Mouse (Mus musculus) myocyte (in vitro differentiated cells): ENCODE measurements around the gene Nexn. TPM values are rescaled to one million over a fixed set of nuclear protein-coding genes. Genes with fewer than 3 reads are reported as not detected.

Source experiments
- H3K27me3 ChIP-seq: one replicate; pipeline ENCODE4 v1.6.1; 2011; ENCODE audit not compliant: control insufficient read depth, insufficient read depth, insufficient read length
- H3K36me3 ChIP-seq: one replicate; pipeline ENCODE4 v1.6.1; 2011; ENCODE audit not compliant: control insufficient read depth, insufficient read depth
- H3K4me2 ChIP-seq: one replicate; pipeline ENCODE4 v1.6.1; 2011; ENCODE audit warnings: low read depth, control low read depth
- H3K4me3 ChIP-seq: one replicate; pipeline ENCODE4 v1.5.1; 2011; ENCODE audit warnings: mild to moderate bottlenecking, control low read depth, moderate library complexity
- H3K79me2 ChIP-seq: one replicate; pipeline ENCODE4 v1.6.1; 2011; ENCODE audit not compliant: control insufficient read depth, insufficient read depth
- H3ac ChIP-seq: one replicate; pipeline ENCODE4 v1.6.1; 2011; ENCODE audit not compliant: control insufficient read depth, insufficient read length
- CEBPB ChIP-seq: IDR thresholded peaks from 2 replicates; pipeline ENCODE4 v1.6.1; 2011; ENCODE audit warnings: mild to moderate bottlenecking, moderate library complexity; ENCODE audit not compliant: poor library complexity, insufficient read depth, severe bottlenecking
- E2F4 ChIP-seq: IDR thresholded peaks from one replicate; pipeline ENCODE4 v1.6.1; 2011; ENCODE audit warnings: mild to moderate bottlenecking, control low read depth, moderate library complexity; ENCODE audit not compliant: insufficient read depth
- MAX ChIP-seq: IDR thresholded peaks from one replicate; pipeline ENCODE4 v1.6.1; 2011; ENCODE audit warnings: low read depth, mild to moderate bottlenecking, control low read depth
- MYOD1 ChIP-seq, 3 experiments: IDR thresholded peaks; one replicate each; pipeline ENCODE4 v1.6.1; 2011; ENCODE audit warnings: control low read depth in 2 of 3, low read depth in 2 of 3, mild to moderate bottlenecking in 2 of 3, moderate library complexity in 1 of 3; ENCODE audit not compliant: insufficient read length in 2 of 3, control insufficient read depth in 1 of 3
- MYOG ChIP-seq, 3 experiments: IDR thresholded peaks; one replicate each; pipeline ENCODE4 v1.6.1; 2011; ENCODE audit warnings: control low read depth in 2 of 3, low read depth in 2 of 3, mild to moderate bottlenecking in 2 of 3; ENCODE audit not compliant: insufficient read length in 2 of 3, control insufficient read depth in 1 of 3, insufficient read depth in 1 of 3
- POLR2A ChIP-seq: IDR thresholded peaks from one replicate; pipeline ENCODE4 v1.6.1; 2011; ENCODE audit warnings: low read depth, mild to moderate bottlenecking, control low read depth, moderate library complexity; ENCODE audit not compliant: insufficient read length
- POLR2AphosphoS2 ChIP-seq: IDR thresholded peaks from one replicate; pipeline ENCODE4 v1.6.1; 2011; ENCODE audit warnings: low read depth, control low read depth; ENCODE audit not compliant: insufficient read length
- REST ChIP-seq: IDR thresholded peaks from one replicate; pipeline ENCODE4 v1.6.1; 2011; ENCODE audit warnings: mild to moderate bottlenecking, control low read depth, moderate library complexity; ENCODE audit not compliant: insufficient read depth, insufficient read length
- SRF ChIP-seq: IDR thresholded peaks from one replicate; pipeline ENCODE4 v1.6.1; 2011; ENCODE audit warnings: low read depth; ENCODE audit not compliant: control insufficient read depth, insufficient read length
- TCF12 ChIP-seq: IDR thresholded peaks from one replicate; pipeline ENCODE4 v1.6.1; 2011; ENCODE audit warnings: mild to moderate bottlenecking, control low read depth; ENCODE audit not compliant: poor library complexity, insufficient read depth, severe bottlenecking
- TCF3 ChIP-seq: IDR thresholded peaks from one replicate; pipeline ENCODE4 v1.6.1; 2011; ENCODE audit warnings: low read depth, control low read depth; ENCODE audit not compliant: insufficient read length
- USF1 ChIP-seq: IDR thresholded peaks from one replicate; pipeline ENCODE4 v1.6.1; 2011; ENCODE audit warnings: low read depth, mild to moderate bottlenecking, control low read depth, moderate library complexity
- polyA plus RNA-seq: library from polyadenylated mRNA; unstranded; fragments of >200 nt; fragmentation: generic; extraction: Trizol; gene quantifications from one replicate; pipeline ENCODE4 v1.2.1, GENCODE M21; 2012; ENCODE audit warnings: missing spikeins

Nexn gene
- polyA plus RNA-seq, 1 experiment, result 24.9 TPM

GRCm38 (mm10) chr3:152207156-152207555 is 59.0 kb downstream of the Nexn start:
- Histone ChIP-seq H3K4me3 (no peak overlapping the region), H3K36me3 (no peaks in the 10 kb centered on the region), H3ac (no peak overlapping the region), H3K4me2 (no peak overlapping the region), H3K27me3 (no peaks in the 10 kb centered on the region), H3K79me2 (peaks cover 30% of the 10 kb centered on the region)
- TF ChIP-seq CEBPB, result no peak
- no peak for TF ChIP-seq MAX
- TF ChIP-seq TCF3, result no peak

DNA sequence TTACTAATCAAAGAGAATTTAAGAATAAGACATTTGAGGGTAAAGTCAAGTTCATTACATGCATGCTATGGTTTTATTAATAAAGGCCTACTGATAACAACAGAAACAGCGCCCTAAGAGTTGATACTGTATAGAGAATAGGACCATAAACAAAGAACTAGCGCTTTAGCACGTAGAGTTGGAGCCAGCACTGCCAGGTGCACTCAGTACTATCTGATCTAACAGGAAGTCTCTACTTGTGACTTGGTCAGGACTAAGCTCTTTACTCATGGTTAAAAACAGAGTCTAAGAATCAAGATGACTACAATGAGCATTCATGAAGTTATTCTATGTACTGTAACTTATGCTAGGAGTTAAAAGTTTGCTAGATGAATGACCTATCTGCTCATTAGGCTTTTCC is 61.6 kb downstream of the Nexn start:
- H3K27me3 ChIP-seq, result no peaks in the 10 kb centered on the region
- H3K4me3 ChIP-seq, result no peak overlapping the region
- H3ac ChIP-seq, result no peak overlapping the region
- H3K79me2 ChIP-seq, result peaks cover 13% of the 10 kb centered on the region
- H3K4me2 ChIP-seq, result no peak overlapping the region
- no peak for TF ChIP-seq POLR2A
- TF ChIP-seq USF1, result no peak
- TF ChIP-seq REST, result no peak
- TF ChIP-seq SRF, result no peak
- no peak for TF ChIP-seq MYOD1 (IDR thresholded peaks at IDR 0.05; ENCODE audit: control insufficient read depth in 1 of 3, insufficient read length in 2 of 3, low read depth in 2 of 3)
- no peak for TF ChIP-seq POLR2AphosphoS2
- TF ChIP-seq MYOG (IDR thresholded peaks at IDR 0.05; ENCODE audit: control insufficient read depth in 1 of 3, insufficient read depth in 1 of 3, insufficient read length in 2 of 3, low read depth in 2 of 3), result no peak
- H3K36me3 ChIP-seq, result no peaks in the 10 kb centered on the region

- no peak overlapping the region for H3ac ChIP-seq
- H3K36me3 ChIP-seq, result no peaks in the 10 kb centered on the region
- TF ChIP-seq E2F4, result no peak
- TF ChIP-seq POLR2AphosphoS2, result no peak
- no peak for TF ChIP-seq MYOG (IDR thresholded peaks at IDR 0.05; ENCODE audit: control insufficient read depth in 1 of 3, insufficient read depth in 1 of 3, insufficient read length in 2 of 3, low read depth in 2 of 3)
- no peak for TF ChIP-seq MAX
- no peak for TF ChIP-seq USF1
- no peak for TF ChIP-seq MYOD1 (IDR thresholded peaks at IDR 0.05; ENCODE audit: control insufficient read depth in 1 of 3, insufficient read length in 2 of 3, low read depth in 2 of 3)
- TF ChIP-seq TCF3, result no peak
- TF ChIP-seq SRF, result no peak
- no peak for TF ChIP-seq TCF12
- no peak for TF ChIP-seq POLR2A
- no peak overlapping the region for H3K4me3 ChIP-seq
- H3K27me3 ChIP-seq, result no peaks in the 10 kb centered on the region
- H3K4me2 ChIP-seq, result no peak overlapping the region
- H3K79me2 ChIP-seq, result peaks cover 7% of the 10 kb centered on the region
Observed at GRCm38 (mm10) chr3:152203996-152204395, 62.2 kb downstream of the Nexn start.

- TF ChIP-seq MYOG (IDR thresholded peaks at IDR 0.05; ENCODE audit: control insufficient read depth in 1 of 3, insufficient read depth in 1 of 3, insufficient read length in 2 of 3, low read depth in 2 of 3), result no peak
- no peak for TF ChIP-seq MAX
- no peak for TF ChIP-seq USF1
- no peak for TF ChIP-seq MYOD1 (IDR thresholded peaks at IDR 0.05; ENCODE audit: control insufficient read depth in 1 of 3, insufficient read length in 2 of 3, low read depth in 2 of 3)
- TF ChIP-seq TCF12, result no peak
- no peak for TF ChIP-seq POLR2AphosphoS2
- TF ChIP-seq TCF3, result no peak
- TF ChIP-seq E2F4, result no peak
- no peak for TF ChIP-seq REST
- TF ChIP-seq POLR2A, result no peak
- TF ChIP-seq CEBPB, result no peak
- TF ChIP-seq SRF, result no peak
- H3K36me3 ChIP-seq, result no peaks in the 10 kb centered on the region
- no peaks in the 10 kb centered on the region for H3K27me3 ChIP-seq
- H3ac ChIP-seq, result no peak overlapping the region
- no peak overlapping the region for H3K4me3 ChIP-seq
- peaks cover 5% of the 10 kb centered on the region for H3K79me2 ChIP-seq
- H3K4me2 ChIP-seq, result no peak overlapping the region
Observed at GRCm38 (mm10) chr3:152203411-152203810, 62.7 kb downstream of the Nexn start.

DNA sequence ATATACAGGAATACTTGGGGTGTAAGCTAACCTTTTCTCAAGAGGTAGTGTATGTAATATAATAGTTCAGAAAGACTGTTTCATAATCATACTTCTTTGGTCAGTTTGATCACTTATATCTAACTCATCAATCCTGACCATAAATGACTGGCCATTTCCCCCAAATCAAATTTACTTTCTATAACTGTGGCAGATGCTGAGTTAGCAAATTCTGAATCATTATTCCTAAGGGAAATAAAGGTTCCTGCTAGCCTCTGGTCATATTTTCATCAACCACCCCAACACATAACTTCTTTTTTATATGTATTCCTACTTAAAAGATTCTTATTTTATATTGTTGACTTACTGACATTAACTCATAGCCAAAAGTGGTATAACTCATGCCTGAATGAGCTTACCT is 63.2 kb downstream of the Nexn start:
- Histone ChIP-seq H3K4me3 (no peak overlapping the region), H3K36me3 (no peaks in the 10 kb centered on the region), H3K27me3 (no peaks in the 10 kb centered on the region), H3ac (no peak overlapping the region), H3K79me2 (peaks cover 3% of the 10 kb centered on the region), H3K4me2 (no peak overlapping the region)
- TF ChIP-seq MAX (no peak), MYOG (IDR thresholded peaks at IDR 0.05; ENCODE audit: control insufficient read depth in 1 of 3, insufficient read depth in 1 of 3, insufficient read length in 2 of 3, low read depth in 2 of 3) (no peak), REST (no peak), E2F4 (no peak), MYOD1 (IDR thresholded peaks at IDR 0.05; ENCODE audit: control insufficient read depth in 1 of 3, insufficient read length in 2 of 3, low read depth in 2 of 3) (no peak), SRF (no peak), POLR2AphosphoS2 (no peak), TCF3 (no peak), TCF12 (no peak), USF1 (no peak), CEBPB (no peak), POLR2A (no peak)
